Mouse (Mus musculus): ENCODE measurements at regions not wholly inside any gene's neighbourhood (a gene's known extent, or its start where the extent isn't known, plus 50 kb on each side); places are given as distances from the start of the nearest gene placed in this dataset. TPM values are rescaled to one million over a fixed set of nuclear protein-coding genes. Genes with fewer than 3 reads are reported as not detected.

GRCm38 (mm10) chr7:35878164-35878563 lies 75.4 kb upstream of the Zfp507 start:
- no peak for ATAC-seq (ENCODE audit: low FRiP score)

GRCm38 (mm10) chr7:35861049-35861448 lies 58.2 kb upstream of the Zfp507 start:
- Histone ChIP-seq H3K4me2 (no peak overlapping the region), H3K4me1 (no peaks in the 10 kb centered on the region), H3K27me3 (replicated peaks) (no peaks in the 10 kb centered on the region), H3K9ac (replicated peaks) (no peak overlapping the region), H3K9me3 (replicated peaks) (no peaks in the 10 kb centered on the region), H3K36me3 (no peaks in the 10 kb centered on the region), H3K4me3 (replicated peaks) (no peak overlapping the region), H3K27ac (replicated peaks) (no peak overlapping the region)
- WGBS = 83% methylated on average over 10 of the region's 10 CpGs
- no peak for ATAC-seq (ENCODE audit: low FRiP score)

More at GRCm38 (mm10) chr7:35878164-35878563, 75.4 kb upstream of the Zfp507 start:
- Histone ChIP-seq H3K27ac (replicated peaks) (no peak overlapping the region), H3K4me2 (no peak overlapping the region), H3K4me1 (peaks cover 8% of the 10 kb centered on the region), H3K36me3 (no peaks in the 10 kb centered on the region), H3K9ac (replicated peaks) (no peak overlapping the region), H3K9me3 (replicated peaks) (no peaks in the 10 kb centered on the region), H3K4me3 (replicated peaks) (no peak overlapping the region), H3K27me3 (replicated peaks) (no peaks in the 10 kb centered on the region)
- 74% methylated on average over 7 of the region's 7 CpGs for WGBS

GRCm38 (mm10) chr7:35859601-35860000 lies 56.8 kb upstream of the Zfp507 start:
- Histone ChIP-seq H3K27ac (replicated peaks) (no peak overlapping the region), H3K9me3 (replicated peaks) (no peaks in the 10 kb centered on the region), H3K9ac (replicated peaks) (no peak overlapping the region), H3K4me2 (no peak overlapping the region), H3K4me3 (replicated peaks) (no peak overlapping the region), H3K36me3 (no peaks in the 10 kb centered on the region), H3K4me1 (no peaks in the 10 kb centered on the region), H3K27me3 (replicated peaks) (no peaks in the 10 kb centered on the region)
- 27% methylated on average over 3 of the region's 3 CpGs for WGBS
- no peak for ATAC-seq (ENCODE audit: low FRiP score)

- no peak overlapping the region for H3K4me2 ChIP-seq
- no peaks in the 10 kb centered on the region for H3K36me3 ChIP-seq
- no peak overlapping the region for H3K4me3 ChIP-seq (replicated peaks)
- H3K9ac ChIP-seq (replicated peaks) = no peak overlapping the region
- ATAC-seq (ENCODE audit: low FRiP score) = no peak
- no peaks in the 10 kb centered on the region for H3K9me3 ChIP-seq (replicated peaks)
- 88% methylated on average over 10 of the region's 10 CpGs for WGBS
- no peak overlapping the region for H3K27ac ChIP-seq (replicated peaks)
- no peaks in the 10 kb centered on the region for H3K27me3 ChIP-seq (replicated peaks)
- no peaks in the 10 kb centered on the region for H3K4me1 ChIP-seq
These were observed 54.9 kb upstream of the Zfp507 start for GRCm38 (mm10) chr7:35857693-35858092.

Small RNAs in the stretch of these regions (microRNA-seq; reads per million reads assigned to microRNA genes)
- not detected for gene Gm23292

All from neural tube, embryonic 15.5 days (tissue).